Mouse (Mus musculus) lung, postnatal 0 days (tissue): ENCODE measurements around the gene Mrpl54. TPM values are rescaled to one million over a fixed set of nuclear protein-coding genes. Genes with fewer than 3 reads are reported as not detected.
A peak's percentile ranks its signal among the peaks of the same experiment; 100 is the strongest.

ENCODE experiments used
- ATAC-seq: fragments of 200-750 bp; cut with Nextera tagmentation; 2 replicates; pipeline ENCODE4 v1.8.0; 2017; ENCODE audit warnings: moderate library complexity
- DNase-seq: peaks from one replicate; pipeline ENCODE4 v3.0.0-alpha.2; 2016; ENCODE audit warnings: low spot score
- H3K27ac ChIP-seq: fragments of 300-500 bp; sonication (generic); 2 replicates; pipeline ENCODE4 v1.5.1; 2014; ENCODE audit warnings: antibody characterized with exemption, mild to moderate bottlenecking, low read length, mixed read lengths
- H3K27me3 ChIP-seq: fragments of 300-500 bp; sonication (generic); replicated peaks from 2 replicates; pipeline ENCODE4 v1.6.1; 2014; ENCODE audit warnings: low read length, mixed read lengths; ENCODE audit not compliant: insufficient read depth
- H3K36me3 ChIP-seq: fragments of 300-500 bp; sonication (generic); 2 replicates; pipeline ENCODE4 v1.6.1; 2014; ENCODE audit warnings: low read length, mixed read lengths; ENCODE audit not compliant: insufficient read depth
- H3K4me1 ChIP-seq: fragments of 300-500 bp; sonication (generic); 2 replicates; pipeline ENCODE4 v1.6.1; 2014; ENCODE audit warnings: antibody characterized with exemption, low read depth, low read length, mixed read lengths; ENCODE audit not compliant: insufficient read depth
- H3K4me2 ChIP-seq: fragments of 300-500 bp; sonication (generic); replicated peaks from 2 replicates; pipeline ENCODE4 v1.6.1; 2014; ENCODE audit warnings: low read depth, mild to moderate bottlenecking, low read length, moderate library complexity, mixed read lengths
- H3K4me3 ChIP-seq: fragments of 300-500 bp; sonication (generic); 2 replicates; pipeline ENCODE4 v1.5.1; 2014; ENCODE audit warnings: low read depth, low read length
- H3K9ac ChIP-seq: fragments of 300-500 bp; sonication (generic); replicated peaks from 2 replicates; pipeline ENCODE4 v1.6.1; 2014; ENCODE audit warnings: low read depth, mild to moderate bottlenecking
- H3K9me3 ChIP-seq: fragments of 300-500 bp; sonication (generic); 2 replicates; pipeline ENCODE4 v1.6.1; 2016; ENCODE audit warnings: low read length, mixed read lengths
- CTCF ChIP-seq: IDR thresholded peaks from 2 replicates; pipeline ENCODE4 v1.5.1; 2016; ENCODE audit warnings: antibody characterized with exemption, mild to moderate bottlenecking
- EP300 ChIP-seq: IDR thresholded peaks from 2 replicates; pipeline ENCODE4 v1.6.1; 2016; ENCODE audit warnings: antibody characterized with exemption, mild to moderate bottlenecking, control low read depth
- WGBS: fragments of 180-500 bp; shearing (Covaris S2); extraction: QIAGEN DNeasy Blood & Tissue Kit; methylation state at CpG from one replicate; pipeline ENCODE4 v1.1.7; 2014; 5-methylcytosine and 5-hydroxymethylcytosine counted together
- polyA plus RNA-seq: library from polyadenylated mRNA; unstranded; fragments of >200 nt; fragmentation: Nextera tagmentation; extraction: Ambion mirVana; gene quantifications from 2 replicates; pipeline ENCODE4 v1.2.1, GENCODE M21; 2015

Mrpl54 gene
- polyA plus RNA-seq, 1 experiment from 2014 or later = 162 TPM

DNA sequence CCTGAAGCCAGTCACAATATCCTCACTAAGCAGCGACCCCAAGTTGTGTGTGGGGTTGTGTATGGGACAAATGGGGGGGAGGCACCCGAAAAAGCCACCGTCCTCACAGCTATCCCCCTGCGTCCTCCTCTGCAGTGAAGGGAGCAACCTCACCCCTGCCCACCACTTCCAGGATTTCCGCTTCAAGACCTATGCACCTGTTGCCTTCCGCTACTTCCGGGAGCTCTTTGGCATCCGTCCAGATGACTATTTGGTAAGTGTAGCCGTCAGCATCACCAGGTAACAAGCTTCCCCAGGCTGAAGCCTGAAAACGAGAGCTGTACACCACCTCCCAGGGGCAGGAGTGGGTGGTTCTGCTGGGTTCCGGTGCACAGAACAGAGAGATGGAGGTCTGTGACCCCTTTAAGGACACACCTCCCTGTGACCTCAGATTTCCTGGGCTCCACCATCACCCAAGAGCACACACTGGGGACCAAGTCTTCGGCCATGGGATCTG lies 39.5 kb upstream of the Mrpl54 start:
- Histone ChIP-seq H3K9ac (no peak overlapping the region), H3K36me3 (peaks cover 36% of the 10 kb centered on the region), H3K4me2 (no peak overlapping the region), H3K4me3 (no peak overlapping the region), H3K27me3 (no peaks in the 10 kb centered on the region), H3K27ac (no peak overlapping the region), H3K4me1 (peaks cover 8% of the 10 kb centered on the region), H3K9me3 (no peaks in the 10 kb centered on the region)
- DNase-seq = no peak
- ATAC-seq = no peak
- WGBS = 80% methylated on average over 12 of the region's 12 CpGs
- TF ChIP-seq EP300 = no peak
- TF ChIP-seq CTCF = no peak

DNA sequence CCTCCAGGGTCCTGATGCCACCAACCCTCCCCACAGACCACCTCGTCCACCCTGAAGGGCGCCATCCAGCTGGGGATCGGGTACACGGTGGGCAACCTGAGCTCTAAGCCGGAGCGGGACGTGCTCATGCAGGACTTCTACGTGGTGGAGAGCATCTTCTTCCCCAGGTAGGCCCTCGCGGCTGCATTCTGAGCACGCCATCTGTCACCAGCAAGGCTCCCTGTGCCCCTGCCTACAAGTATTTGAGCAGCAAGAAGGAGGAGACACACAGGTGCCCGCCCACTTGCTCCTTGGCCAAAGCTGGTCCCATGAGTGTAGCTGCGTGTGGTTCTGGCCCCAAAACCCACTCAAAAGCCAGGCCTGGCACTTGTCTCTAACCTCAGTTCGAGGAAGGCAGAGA lies 38.9 kb upstream of the Mrpl54 start:
- no peak for TF ChIP-seq EP300
- TF ChIP-seq CTCF = no peak
- 92% methylated on average over 14 of the region's 14 CpGs for WGBS

DNA sequence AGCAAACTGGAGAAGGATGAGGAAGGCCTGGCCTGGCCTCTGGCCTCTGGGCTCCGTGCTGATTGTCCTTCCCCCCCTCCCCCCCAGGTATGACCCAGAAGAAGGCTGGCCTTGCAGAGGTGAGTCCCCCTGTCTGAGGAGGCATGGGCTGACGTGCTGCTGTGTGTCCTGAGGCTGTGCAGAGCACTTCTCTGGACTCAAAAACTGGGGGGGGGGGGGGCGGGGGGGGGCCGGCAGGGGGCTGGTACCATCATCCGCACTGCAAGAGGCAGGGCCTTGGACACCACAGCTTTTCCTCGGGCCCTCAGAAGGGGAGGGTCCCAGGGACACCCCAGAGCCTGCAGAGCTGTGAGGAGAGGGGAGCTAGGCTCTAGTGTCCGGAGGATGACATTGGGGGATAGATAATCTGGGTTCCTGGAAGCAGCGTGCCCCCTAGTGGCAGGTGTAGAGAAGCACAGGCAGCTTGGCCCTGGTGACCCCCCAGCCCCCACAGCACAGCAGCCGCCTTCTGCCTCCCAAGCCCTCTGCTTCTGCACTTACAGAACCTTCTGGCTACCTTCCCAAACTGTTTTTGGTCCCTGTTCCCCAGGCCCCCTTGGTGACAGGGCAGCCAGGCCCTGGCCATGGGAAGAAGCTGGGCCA lies 38.0 kb upstream of the Mrpl54 start:
- no peak overlapping the region for H3K4me3 ChIP-seq
- peaks cover 33% of the 10 kb centered on the region for H3K36me3 ChIP-seq
- H3K4me2 ChIP-seq = no peak overlapping the region
- no peak for TF ChIP-seq EP300
- TF ChIP-seq CTCF = peak; percentile 94
- ATAC-seq (peak; percentile 34), DNase-seq (peak; percentile 82)
- H3K27me3 ChIP-seq = no peaks in the 10 kb centered on the region
- 23% methylated on average over 6 of the region's 9 CpGs for WGBS
- H3K9me3 ChIP-seq = no peaks in the 10 kb centered on the region
- H3K27ac ChIP-seq = no peak overlapping the region
- no peak overlapping the region for H3K9ac ChIP-seq
- peaks cover 14% of the 10 kb centered on the region for H3K4me1 ChIP-seq

More for the DNA sequence above, 38.9 kb upstream of the Mrpl54 start:
- H3K4me2 ChIP-seq = no peak overlapping the region
- no peaks in the 10 kb centered on the region for H3K9me3 ChIP-seq
- H3K27ac ChIP-seq = no peak overlapping the region
- DNase-seq (no peak), ATAC-seq (no peak)
- peaks cover 34% of the 10 kb centered on the region for H3K36me3 ChIP-seq
- peaks cover 8% of the 10 kb centered on the region for H3K4me1 ChIP-seq
- H3K9ac ChIP-seq = no peak overlapping the region
- no peak overlapping the region for H3K4me3 ChIP-seq
- H3K27me3 ChIP-seq = no peaks in the 10 kb centered on the region

DNA sequence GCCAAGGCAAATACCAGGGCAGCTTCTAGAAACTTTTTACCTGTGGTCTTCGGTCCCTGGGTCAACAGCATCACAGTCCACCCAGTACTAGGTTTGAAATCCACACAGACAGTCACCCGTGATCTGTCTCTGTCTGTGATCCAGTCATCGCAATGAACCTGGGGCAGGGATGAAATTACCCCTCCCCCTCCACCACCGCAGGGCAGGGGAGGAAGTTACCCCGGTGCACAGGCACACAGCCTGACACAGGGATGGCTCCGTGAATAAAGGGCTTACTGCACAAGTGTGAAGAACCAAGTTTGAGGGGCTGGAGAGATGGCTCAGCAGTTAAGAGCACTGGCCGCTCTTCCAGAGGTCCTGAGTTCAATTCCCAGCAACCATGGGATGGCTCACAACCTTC lies 37.0 kb upstream of the Mrpl54 start:
- Histone ChIP-seq H3K9ac (no peak overlapping the region), H3K36me3 (peaks cover 28% of the 10 kb centered on the region), H3K4me2 (0 out of 2 replicates have a peak overlapping the region, but pooled peaks have one; percentile 8), H3K9me3 (no peaks in the 10 kb centered on the region), H3K27me3 (no peaks in the 10 kb centered on the region), H3K27ac (peak overlapping the region; percentile 64; the same call in 1 of the 2 replicates), H3K4me3 (no peak overlapping the region), H3K4me1 (peaks cover 19% of the 10 kb centered on the region)
- DNase-seq (no peak), ATAC-seq (no peak)
- TF ChIP-seq EP300 (no peak), CTCF (no peak)
- WGBS = 68% methylated on average over 7 of the region's 7 CpGs

DNA sequence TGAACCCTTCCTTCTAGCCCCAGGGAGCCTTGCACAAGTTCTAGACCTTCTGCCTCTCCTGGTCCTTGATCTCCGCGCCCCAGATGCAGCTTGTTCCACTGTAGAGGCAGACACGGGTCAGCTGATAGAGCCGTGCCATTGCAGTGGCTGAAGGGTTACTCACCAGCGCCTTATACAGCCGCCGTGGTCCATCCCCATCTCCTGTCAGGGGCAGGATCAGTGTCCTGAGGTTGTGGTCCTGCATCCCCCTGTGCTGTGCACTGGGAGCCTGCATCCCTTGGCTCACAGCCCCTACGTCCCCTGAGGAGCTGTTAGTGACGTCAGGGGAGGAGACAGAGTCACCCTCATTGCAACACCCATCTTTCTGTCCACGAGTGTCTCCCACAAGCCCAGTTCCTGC lies 36.5 kb upstream of the Mrpl54 start:
- H3K36me3 ChIP-seq = peaks cover 26% of the 10 kb centered on the region
- no peak overlapping the region for H3K4me3 ChIP-seq
- no peaks in the 10 kb centered on the region for H3K9me3 ChIP-seq
- DNase-seq (peak; percentile 54), ATAC-seq (peak; percentile 26)
- WGBS = 60% methylated on average over 10 of the region's 10 CpGs
- H3K4me2 ChIP-seq = peak overlapping the region; percentile 27; the same call in 1 of the 2 replicates
- peaks cover 19% of the 10 kb centered on the region for H3K4me1 ChIP-seq
- H3K27ac ChIP-seq = peak overlapping the region; percentile 64
- no peaks in the 10 kb centered on the region for H3K27me3 ChIP-seq
- TF ChIP-seq CTCF (no peak), EP300 (no peak)
- H3K9ac ChIP-seq = no peak overlapping the region

DNA sequence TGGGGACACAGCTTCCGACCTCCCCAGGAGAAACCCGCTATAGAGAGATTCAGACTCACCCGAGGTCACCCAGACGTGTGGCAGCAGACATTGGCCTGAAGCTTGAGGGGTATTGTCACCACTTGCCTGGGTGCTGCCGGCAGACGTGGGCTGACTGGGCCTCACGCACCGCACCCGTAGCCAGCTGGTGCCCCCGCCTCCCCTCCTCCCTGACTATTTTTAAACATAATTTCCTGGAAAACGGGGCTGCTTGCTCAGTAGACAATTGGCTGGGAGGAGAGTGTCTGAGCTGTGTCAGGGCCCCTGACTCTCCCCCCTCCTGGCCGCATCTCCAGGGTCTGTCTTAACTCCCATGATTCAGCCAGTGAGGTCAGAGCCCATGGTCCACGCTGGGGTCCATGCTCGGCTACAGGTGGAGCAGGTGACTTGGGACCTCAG lies 36.1 kb upstream of the Mrpl54 start:
- Histone ChIP-seq H3K36me3 (peaks cover 21% of the 10 kb centered on the region), H3K9me3 (no peaks in the 10 kb centered on the region), H3K4me3 (no peak overlapping the region), H3K4me1 (peaks cover 19% of the 10 kb centered on the region), H3K4me2 (peak overlapping the region; percentile 27; the same call in 1 of the 2 replicates), H3K27ac (peak overlapping the region; percentile 64), H3K9ac (no peak overlapping the region), H3K27me3 (no peaks in the 10 kb centered on the region)
- 21% methylated on average over 14 of the region's 14 CpGs for WGBS
- ATAC-seq = peak; percentile 62
- DNase-seq = peak; percentile 84
- TF ChIP-seq EP300 = peak; percentile 33; the same call in 1 of the 2 replicates
- TF ChIP-seq CTCF = no peak
